20 mouse cellular contexts compared by ENCODE assay signal in the genomic region with DNA sequence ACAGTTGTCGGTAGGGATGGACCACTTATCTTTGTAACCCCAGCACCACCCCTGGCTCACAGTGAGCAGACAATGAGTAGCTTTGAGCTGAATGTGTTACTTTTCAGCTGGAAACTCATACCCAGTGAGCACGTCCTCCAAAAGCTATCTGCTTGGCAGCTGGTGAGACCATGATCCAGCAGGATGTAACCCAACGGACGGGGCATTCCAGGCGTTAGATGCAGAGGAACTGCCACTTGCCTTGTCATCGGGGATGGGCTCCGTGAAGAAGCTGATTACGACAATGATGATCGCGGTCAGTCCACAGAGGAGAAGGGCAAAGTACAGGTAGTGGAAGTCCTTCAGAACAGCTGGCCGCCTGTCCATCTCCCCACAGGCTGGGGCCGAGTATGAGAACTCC. TPM values are rescaled to one million over a fixed set of nuclear protein-coding genes. Genes with fewer than 3 reads are reported as not detected.
"Had no signal": no experiment of that assay in that cellular context is flagged by ENCODE, and none has a peak within 500 bp of the region (broad histone marks: within the 10 kb centered on the region; RNA-seq: fewer than 3 reads in every experiment).

No protein-coding gene starts in this region.

- H3K9me3 ChIP-seq: neural tube, embryonic 12.5 days; neural tube, embryonic 13.5 days; neural tube, embryonic 15.5 days; stomach, embryonic 15.5 days had no signal

- H3K4me1 ChIP-seq: neural tube, embryonic 12.5 days had no signal

- H3K4me2 ChIP-seq: neural tube, embryonic 12.5 days; neural tube, embryonic 13.5 days; neural tube, embryonic 15.5 days; stomach, embryonic 15.5 days had no signal

- H3K9ac ChIP-seq: neural tube, embryonic 12.5 days; neural tube, embryonic 13.5 days; neural tube, embryonic 15.5 days; stomach, embryonic 15.5 days had no signal

- H3K27ac ChIP-seq: neural tube, embryonic 12.5 days; neural tube, embryonic 13.5 days; neural tube, embryonic 15.5 days; stomach, embryonic 15.5 days had no signal

- H3K27me3 ChIP-seq: neural tube, embryonic 12.5 days; neural tube, embryonic 13.5 days; neural tube, embryonic 15.5 days; stomach, embryonic 15.5 days had no signal

- DNase-seq: right cerebral cortex, adult 18-20 months; right cerebral cortex, postnatal 14 days; right cerebral cortex, postnatal 25 days; right cerebral cortex, postnatal 4 days; spleen, adult 18-20 months; thymus, adult 18-20 months; thymus, adult 2 months; thymus, postnatal 14 days; thymus, postnatal 25 days; thymus, postnatal 36 days; thymus, postnatal 4 days had no signal

- H3K36me3 ChIP-seq: neural tube, embryonic 12.5 days; neural tube, embryonic 13.5 days; neural tube, embryonic 15.5 days; stomach, embryonic 15.5 days had no signal

- H3K4me3 ChIP-seq: neural tube, embryonic 12.5 days; neural tube, embryonic 13.5 days; neural tube, embryonic 15.5 days; stomach, embryonic 15.5 days had no signal

RNA-seq across cellular contexts. Expression of a gene that starts 19.2 kb away (rescaled TPM):
- total RNA-seq: neutrophil, adult 5-6 weeks had no signal
- polyA plus RNA-seq: neural tube, embryonic 11.5 days; neural tube, embryonic 12.5 days; neural tube, embryonic 14.5 days; neural tube, embryonic 15.5 days had no signal

RNA-seq across cellular contexts. Expression of a gene that starts 35.6 kb away (rescaled TPM):
- total RNA-seq: neutrophil, adult 5-6 weeks had no signal
- polyA plus RNA-seq: neural tube, embryonic 11.5 days; neural tube, embryonic 12.5 days; neural tube, embryonic 13.5 days; neural tube, embryonic 14.5 days; neural tube, embryonic 15.5 days; small intestine, adult 2 months; spleen, adult 2 months had no signal
